Mouse (Mus musculus) embryonic facial prominence, embryonic 15.5 days (tissue): ENCODE measurements around the gene Igdcc4. TPM values are rescaled to one million over a fixed set of nuclear protein-coding genes. Genes with fewer than 3 reads are reported as not detected.

Source experiments
- ATAC-seq: fragments of 200-750 bp; cut with Nextera tagmentation; 2 replicates; pipeline ENCODE4 v1.8.0; 2017; ENCODE audit warnings: low read depth, moderate TSS enrichment; ENCODE audit not compliant: insufficient number of reproducible peaks, low FRiP score, low TSS enrichment
- H3K27ac ChIP-seq: fragments of 300-500 bp; sonication (generic); replicated peaks from 2 replicates; pipeline ENCODE4 v1.5.1; 2015; ENCODE audit warnings: mild to moderate bottlenecking, inconsistent platforms
- H3K27me3 ChIP-seq: fragments of 300-500 bp; sonication (generic); 2 replicates; pipeline ENCODE4 v1.6.1; 2015; ENCODE audit warnings: inconsistent platforms
- H3K36me3 ChIP-seq: fragments of 300-500 bp; sonication (generic); 2 replicates; pipeline ENCODE4 v1.6.1; 2015; ENCODE audit warnings: mild to moderate bottlenecking, inconsistent platforms
- H3K4me1 ChIP-seq: fragments of 300-500 bp; sonication (generic); 2 replicates; pipeline ENCODE4 v1.6.1; 2015; ENCODE audit warnings: inconsistent platforms
- H3K4me2 ChIP-seq: fragments of 300-500 bp; sonication (generic); replicated peaks from 2 replicates; pipeline ENCODE4 v1.6.1; 2015; ENCODE audit warnings: mild to moderate bottlenecking, inconsistent platforms
- H3K4me3 ChIP-seq: fragments of 300-500 bp; sonication (generic); replicated peaks from 2 replicates; pipeline ENCODE4 v1.5.1; 2015; ENCODE audit warnings: mild to moderate bottlenecking, inconsistent platforms
- H3K9ac ChIP-seq: fragments of 300-500 bp; sonication (generic); 2 replicates; pipeline ENCODE4 v1.6.1; 2015; ENCODE audit warnings: inconsistent platforms
- H3K9me3 ChIP-seq: fragments of 300-500 bp; sonication (generic); replicated peaks from 2 replicates; pipeline ENCODE4 v1.6.1; 2016; ENCODE audit warnings: inconsistent platforms
- WGBS: fragments of 180-500 bp; shearing (Covaris S2); methylation state at CpG from one replicate; pipeline ENCODE4 v1.1.7; 2015; 5-methylcytosine and 5-hydroxymethylcytosine counted together
- polyA plus RNA-seq: library from polyadenylated mRNA; unstranded; fragments of >200 nt; fragmentation: Nextera tagmentation; extraction: Ambion mirVana; gene quantifications from 2 replicates; pipeline ENCODE4 v1.2.1, GENCODE M21; 2015

Igdcc4 gene
- polyA plus RNA-seq, 1 experiment from 2014 or later, result 38.4 TPM

- peak within 1 kb of the TSS; percentile 34 for H3K9ac ChIP-seq
- no peaks in the 10 kb centered on the region for H3K9me3 ChIP-seq
- 0 out of 2 replicates have a peak, but pooled peaks cover 4% of the 10 kb centered on the region for H3K36me3 ChIP-seq
- peak within 1 kb of the TSS; percentile 75 for H3K4me3 ChIP-seq
- peak; percentile 69; the same call in 1 of the 2 replicates for ATAC-seq
- peaks cover 16% of the 10 kb centered on the region; the same call in 1 of the 2 replicates for H3K27me3 ChIP-seq
- H3K4me1 ChIP-seq, result peaks cover 25% of the 10 kb centered on the region
- peak within 1 kb of the TSS; percentile 80 for H3K27ac ChIP-seq
- 0% methylated on average over 46 of the region's 48 CpGs for WGBS
- H3K4me2 ChIP-seq, result peak within 1 kb of the TSS; percentile 98
Observed at GRCm38 (mm10) chr9:65140936-65141305, 39.6 kb downstream of the Igdcc4 start, which contains the start of gene Igdcc3. Gene Igdcc3, plus strand, starts transcription at chr9:65141189.

DNA sequence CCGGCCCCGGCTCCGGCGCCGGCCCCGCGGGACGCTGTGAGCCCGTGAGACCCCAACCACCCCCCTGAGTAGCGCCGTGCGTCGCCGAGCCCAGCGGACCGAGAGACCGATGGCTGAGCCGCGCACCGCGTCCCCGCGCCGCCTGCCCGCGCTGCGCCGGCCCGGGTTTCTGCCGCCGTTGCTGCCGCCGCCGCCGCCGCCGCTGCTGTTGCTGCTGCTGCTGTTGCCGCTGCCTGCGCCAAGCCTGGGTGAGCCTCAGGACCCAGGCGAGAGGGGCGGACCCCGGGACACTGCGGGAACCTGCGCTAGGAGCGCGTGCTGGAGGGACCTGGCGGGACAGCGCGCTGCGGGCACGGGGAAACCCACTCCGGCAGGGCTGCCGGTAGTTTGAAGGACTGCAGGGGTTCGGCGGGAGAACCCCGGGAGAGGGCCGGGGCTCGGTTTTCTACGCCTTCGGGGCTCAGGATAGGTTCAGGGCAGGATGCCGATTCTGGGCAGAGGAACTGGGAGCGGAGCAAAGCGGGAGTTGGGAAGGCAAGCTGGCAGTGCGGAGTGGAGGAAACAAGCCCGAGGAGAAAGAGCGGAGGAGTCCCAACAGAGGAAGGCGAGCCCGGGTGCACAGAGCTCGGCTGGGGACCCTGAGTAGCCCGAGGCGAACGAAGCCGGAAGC is 40.2 kb downstream of the Igdcc4 start:
- Histone ChIP-seq H3K4me2 (peak overlapping the region; percentile 98), H3K27me3 (peaks cover 16% of the 10 kb centered on the region; the same call in 1 of the 2 replicates), H3K4me1 (peaks cover 25% of the 10 kb centered on the region), H3K36me3 (no peaks in the 10 kb centered on the region), H3K27ac (peak overlapping the region; percentile 80), H3K4me3 (peak overlapping the region; percentile 75), H3K9ac (peak overlapping the region; percentile 34), H3K9me3 (no peaks in the 10 kb centered on the region)
- WGBS, result under 1% methylated on average over 67 of the region's 73 CpGs
- peak; percentile 67; the same call in 1 of the 2 replicates for ATAC-seq

DNA sequence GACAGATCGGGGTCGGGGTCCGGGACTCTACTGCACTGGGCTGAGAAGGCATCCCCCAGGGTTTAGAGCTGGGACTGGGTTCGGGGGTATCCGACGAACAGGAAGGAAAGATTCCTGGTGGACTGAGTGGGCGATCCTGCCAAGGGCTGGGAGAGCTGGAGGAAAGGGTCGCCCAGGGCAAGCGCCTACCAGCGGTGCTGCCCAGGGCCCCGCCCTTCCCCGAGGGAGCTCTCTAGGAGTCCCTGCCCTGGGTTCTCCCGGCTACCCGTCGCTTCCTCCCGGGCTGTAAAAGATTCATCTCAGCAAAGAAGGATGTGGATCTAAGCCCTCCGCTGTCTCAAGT is 40.7 kb downstream of the Igdcc4 start:
- peak overlapping the region; percentile 75 for H3K4me3 ChIP-seq
- peaks cover 25% of the 10 kb centered on the region for H3K4me1 ChIP-seq
- H3K4me2 ChIP-seq, result peak overlapping the region; percentile 98
- no peaks in the 10 kb centered on the region for H3K9me3 ChIP-seq
- ATAC-seq, result 0 out of 2 replicates have a peak, but pooled peaks have one; percentile 20
- no peaks in the 10 kb centered on the region for H3K36me3 ChIP-seq
- H3K27ac ChIP-seq, result peak overlapping the region; percentile 80
- 0% methylated on average over 17 of the region's 17 CpGs for WGBS
- H3K9ac ChIP-seq, result peak overlapping the region; percentile 34
- peaks cover 16% of the 10 kb centered on the region; the same call in 1 of the 2 replicates for H3K27me3 ChIP-seq

DNA sequence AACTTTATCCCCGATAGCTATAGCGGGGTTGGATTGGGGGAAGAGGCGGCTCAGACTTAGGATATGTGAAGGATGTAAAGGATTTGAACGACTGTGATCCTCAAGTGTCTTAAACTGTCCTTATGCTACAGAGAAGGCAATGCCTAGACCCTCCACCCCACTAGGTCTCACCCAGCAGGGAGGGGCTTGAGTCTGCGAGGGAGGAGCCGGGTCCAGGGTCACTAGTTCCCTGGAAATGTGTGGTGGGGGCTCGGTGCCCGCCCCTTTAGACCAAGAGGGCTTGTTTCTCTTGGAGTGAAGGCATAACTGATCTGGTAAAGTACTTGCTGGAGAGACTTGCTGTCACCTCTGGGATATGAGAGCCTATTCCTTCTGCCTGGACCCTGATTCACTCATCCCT is 41.1 kb downstream of the Igdcc4 start:
- Histone ChIP-seq H3K27ac (peak overlapping the region; percentile 80), H3K27me3 (peaks cover 16% of the 10 kb centered on the region; the same call in 1 of the 2 replicates)

DNA sequence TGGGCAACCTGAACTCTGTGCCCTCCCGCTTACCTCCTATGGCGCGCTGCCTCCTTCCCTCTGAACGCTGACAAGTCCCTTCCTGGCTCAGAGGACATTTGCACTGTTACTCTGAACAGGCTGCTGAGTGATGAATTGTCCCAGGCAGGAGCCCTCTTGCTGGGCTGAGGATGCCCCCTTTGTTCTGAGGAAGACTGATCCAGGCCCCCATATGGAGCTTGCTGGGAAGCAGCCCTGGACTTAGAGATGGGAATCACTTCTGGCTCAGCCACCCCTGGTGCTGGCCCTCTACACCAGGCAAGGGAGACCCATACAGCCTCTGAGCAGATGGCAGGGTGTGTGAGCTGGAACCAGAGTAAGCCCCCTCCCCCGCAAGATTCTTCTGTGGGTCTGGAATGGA is 44.7 kb downstream of the Igdcc4 start:
- Histone ChIP-seq H3K9me3 (no peaks in the 10 kb centered on the region), H3K36me3 (no peaks in the 10 kb centered on the region), H3K4me3 (no peak overlapping the region), H3K4me1 (peaks cover 19% of the 10 kb centered on the region), H3K27ac (no peak overlapping the region), H3K4me2 (no peak overlapping the region), H3K9ac (no peak overlapping the region), H3K27me3 (peaks cover 3% of the 10 kb centered on the region; the same call in 1 of the 2 replicates)
- 73% methylated on average over 5 of the region's 5 CpGs for WGBS
- no peak for ATAC-seq

More for the DNA sequence above, 41.1 kb downstream of the Igdcc4 start:
- peak overlapping the region; percentile 34 for H3K9ac ChIP-seq
- WGBS, result under 1% methylated on average over 8 of the region's 8 CpGs
- H3K4me3 ChIP-seq, result peak overlapping the region; percentile 75
- no peak for ATAC-seq
- no peaks in the 10 kb centered on the region for H3K9me3 ChIP-seq
- H3K4me1 ChIP-seq, result peaks cover 25% of the 10 kb centered on the region
- peak overlapping the region; percentile 98 for H3K4me2 ChIP-seq
- no peaks in the 10 kb centered on the region for H3K36me3 ChIP-seq

DNA sequence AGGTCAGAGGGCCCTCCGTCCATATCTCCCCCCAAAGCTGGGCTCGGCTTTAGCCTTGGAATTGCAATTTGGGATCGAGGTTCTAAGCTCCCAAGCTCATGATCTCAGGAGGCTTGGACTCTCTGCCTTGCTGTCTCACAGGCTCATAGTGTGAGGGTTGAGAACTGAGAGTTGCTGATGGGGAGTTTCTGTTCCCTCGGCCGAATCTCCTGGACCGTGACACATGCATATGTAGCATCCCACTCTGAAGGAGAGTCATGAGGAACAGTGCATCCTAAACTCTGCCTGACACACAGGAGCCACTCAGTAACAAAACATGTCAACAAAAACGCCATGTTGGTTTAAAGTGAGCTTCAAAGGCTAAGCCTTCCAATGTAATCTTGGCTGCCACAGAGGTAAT is 47.2 kb downstream of the Igdcc4 start:
- Histone ChIP-seq H3K27ac (no peak overlapping the region), H3K36me3 (no peaks in the 10 kb centered on the region), H3K9ac (no peak overlapping the region), H3K4me2 (no peak overlapping the region), H3K27me3 (no peaks in the 10 kb centered on the region), H3K4me3 (no peak overlapping the region), H3K9me3 (no peaks in the 10 kb centered on the region), H3K4me1 (peaks cover 5% of the 10 kb centered on the region; the same call in 1 of the 2 replicates)
- no peak for ATAC-seq
- 75% methylated on average over 7 of the region's 7 CpGs for whole genome bisulfite sequencing

- Histone ChIP-seq H3K4me1 (peaks cover 11% of the 10 kb centered on the region), H3K36me3 (no peaks in the 10 kb centered on the region), H3K4me3 (no peak overlapping the region), H3K27ac (no peak overlapping the region), H3K4me2 (no peak overlapping the region), H3K27me3 (no peaks in the 10 kb centered on the region), H3K9me3 (no peaks in the 10 kb centered on the region), H3K9ac (no peak overlapping the region)
- 55% methylated on average over 6 of the region's 6 CpGs for WGBS
- no peak for ATAC-seq
Observed at GRCm38 (mm10) chr9:65152711-65153330, 51.5 kb downstream of the Igdcc4 start.

DNA sequence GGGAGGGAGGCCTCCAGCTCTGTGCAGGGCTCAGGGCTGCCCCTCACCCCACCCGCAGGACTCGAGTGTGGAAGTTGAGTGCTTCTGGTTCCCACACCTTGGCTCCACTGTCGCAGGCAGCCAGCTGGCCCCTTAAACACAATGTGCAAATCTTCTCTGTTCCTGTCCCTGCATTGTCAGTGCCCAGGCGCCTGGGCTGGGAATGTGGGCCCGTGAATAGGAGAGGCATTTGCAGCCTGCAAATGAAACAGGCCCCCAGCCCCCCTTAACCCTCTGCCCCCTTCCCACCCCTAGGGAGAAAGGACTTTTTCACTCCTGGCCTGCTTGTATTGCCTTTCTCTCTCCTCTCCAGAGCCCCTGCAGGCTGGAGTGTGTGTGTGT is 52.0 kb downstream of the Igdcc4 start:
- peaks cover 11% of the 10 kb centered on the region for H3K4me1 ChIP-seq
- no peak overlapping the region for H3K27ac ChIP-seq
- no peak overlapping the region for H3K4me2 ChIP-seq
- WGBS, result 20% methylated on average over 5 of the region's 5 CpGs
- no peaks in the 10 kb centered on the region for H3K9me3 ChIP-seq
- H3K4me3 ChIP-seq, result no peak overlapping the region
- H3K36me3 ChIP-seq, result no peaks in the 10 kb centered on the region
- H3K27me3 ChIP-seq, result no peaks in the 10 kb centered on the region
- no peak overlapping the region for H3K9ac ChIP-seq
- no peak for ATAC-seq

DNA sequence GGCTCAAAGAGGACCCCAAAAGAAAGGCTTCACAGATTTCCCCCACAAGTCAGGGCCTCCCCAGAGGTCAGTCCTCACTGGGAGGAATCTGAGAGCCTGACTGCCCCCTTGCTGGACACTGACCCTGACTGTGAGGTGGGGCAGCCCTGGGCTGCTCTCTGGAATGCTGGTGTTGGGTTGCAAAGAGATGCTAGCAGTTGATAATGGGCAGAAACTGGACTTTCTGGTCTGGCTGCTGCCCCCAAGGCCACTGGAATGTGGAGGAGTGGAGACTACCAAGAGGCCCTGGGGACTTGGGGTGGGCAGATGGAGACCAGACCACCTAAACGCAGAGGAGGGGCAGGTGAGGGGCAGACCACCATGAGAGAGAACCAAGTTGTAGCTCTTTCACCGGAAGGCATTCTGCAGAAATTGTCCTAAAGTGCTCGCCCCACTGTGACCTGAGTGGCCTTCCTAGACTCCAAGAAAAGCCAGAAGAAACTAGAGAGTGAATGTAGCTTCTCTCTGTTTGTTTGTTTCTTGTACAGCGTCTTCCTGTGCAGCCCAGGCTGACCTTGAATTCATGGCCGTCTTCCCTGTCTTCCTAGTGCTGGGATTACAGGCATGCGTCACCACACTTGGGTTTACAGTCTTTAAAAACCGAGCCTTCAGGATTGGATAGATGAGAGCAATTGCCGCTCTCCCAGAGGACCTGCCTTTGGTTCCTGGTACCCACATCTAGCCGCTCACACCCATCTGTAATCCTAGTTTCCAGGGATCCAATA is 53.6 kb downstream of the Igdcc4 start:
- WGBS, result 57% methylated on average over 9 of the region's 9 CpGs
- H3K4me3 ChIP-seq, result no peak overlapping the region
- no peak; the same call in 1 of the 2 replicates for ATAC-seq
- H3K9ac ChIP-seq, result no peak overlapping the region
- peaks cover 11% of the 10 kb centered on the region for H3K4me1 ChIP-seq
- H3K36me3 ChIP-seq, result no peaks in the 10 kb centered on the region
- no peaks in the 10 kb centered on the region for H3K9me3 ChIP-seq
- 0 out of 2 replicates have a peak, but pooled peaks cover 4% of the 10 kb centered on the region for H3K27me3 ChIP-seq
- H3K27ac ChIP-seq, result no peak overlapping the region
- H3K4me2 ChIP-seq, result no peak overlapping the region

GRCm38 (mm10) chr9:65156604-65157003 is 55.3 kb downstream of the Igdcc4 start:
- Histone ChIP-seq H3K36me3 (no peaks in the 10 kb centered on the region), H3K27ac (no peak overlapping the region), H3K9ac (no peak overlapping the region), H3K4me3 (no peak overlapping the region), H3K4me2 (no peak overlapping the region), H3K9me3 (no peaks in the 10 kb centered on the region), H3K27me3 (peaks cover 17% of the 10 kb centered on the region; the same call in 1 of the 2 replicates), H3K4me1 (peaks cover 11% of the 10 kb centered on the region)
- ATAC-seq, result no peak
- 13% methylated on average over 8 of the region's 8 CpGs for whole genome bisulfite sequencing

DNA sequence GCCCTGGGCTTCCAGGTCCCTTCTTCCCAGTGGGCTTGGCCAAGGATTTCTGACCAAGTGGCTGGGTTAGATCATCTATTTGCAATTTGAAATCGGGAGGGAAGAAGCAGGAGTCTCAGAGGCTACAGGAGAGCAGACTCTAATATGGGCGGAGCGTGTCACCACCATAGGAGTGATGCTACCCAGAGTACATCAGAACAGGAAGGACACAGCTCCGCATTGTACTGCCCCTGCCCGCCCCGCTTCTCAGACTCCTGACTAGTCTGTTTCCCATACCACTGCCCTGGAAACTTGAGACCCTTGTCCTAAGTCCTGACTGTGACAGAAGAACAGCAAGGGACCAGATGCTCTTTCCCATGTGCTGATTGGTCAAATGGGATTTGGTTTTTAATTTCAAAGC is 56.3 kb downstream of the Igdcc4 start:
- Histone ChIP-seq H3K27me3 (peaks cover 27% of the 10 kb centered on the region), H3K9me3 (no peaks in the 10 kb centered on the region), H3K4me2 (no peak overlapping the region), H3K4me3 (no peak overlapping the region), H3K4me1 (peaks cover 16% of the 10 kb centered on the region), H3K9ac (no peak overlapping the region), H3K36me3 (no peaks in the 10 kb centered on the region), H3K27ac (no peak overlapping the region)
- ATAC-seq, result no peak
- 30% methylated on average over 6 of the region's 6 CpGs for WGBS
